Mouse (Mus musculus): ENCODE data around the gene Samd9l. TPM values are rescaled to one million over a fixed set of nuclear protein-coding genes. Genes with fewer than 3 reads are reported as not detected.
"Not testable (repeated sequence)": the region's sequence is repeated elsewhere in the genome, so short reads cannot be mapped to it uniquely, and the experiment has no call there.

The Samd9l gene
- polyA plus RNA-seq (2014; fragmentation: Nextera tagmentation; extraction: Ambion mirVana): 0.71 and 1.6 TPM in 2 replicates

GRCm38 (mm10) chr6:3399340-3400068, at the start of gene Samd9l:
Gene Samd9l, minus strand, starts transcription at chr6:3399572.
- 51% methylated on average over 4 of the region's 4 CpGs for WGBS
- not testable (repeated sequence) for H3K4me3 ChIP-seq (ENCODE audit: low read depth, low read length); H3K4me1 ChIP-seq (ENCODE audit: control insufficient read depth, insufficient read depth, low read length); ATAC-seq (ENCODE audit: low read depth); H3K27me3 ChIP-seq (ENCODE audit: control insufficient read depth, insufficient read depth, low read length); H3K9me3 ChIP-seq (ENCODE audit: control insufficient read depth, low read length); H3K27ac ChIP-seq (ENCODE audit: low read depth, low read length); H3K4me2 ChIP-seq (ENCODE audit: low read depth, low read length); H3K9ac ChIP-seq (replicated peaks; ENCODE audit: low read depth, low read length); H3K36me3 ChIP-seq (ENCODE audit: control insufficient read depth, insufficient read depth, low read length)

- Histone ChIP-seq H3K4me2 (ENCODE audit: low read depth, low read length) (no peak overlapping the region), H3K4me1 (ENCODE audit: control insufficient read depth, insufficient read depth, low read length) (no peaks in the 10 kb centered on the region), H3K9ac (replicated peaks; ENCODE audit: low read depth, low read length) (no peak overlapping the region), H3K4me3 (ENCODE audit: low read depth, low read length) (no peak overlapping the region), H3K27me3 (ENCODE audit: control insufficient read depth, insufficient read depth, low read length) (no peaks in the 10 kb centered on the region), H3K9me3 (ENCODE audit: control insufficient read depth, low read length) (no peaks in the 10 kb centered on the region), H3K36me3 (ENCODE audit: control insufficient read depth, insufficient read depth, low read length) (no peaks in the 10 kb centered on the region), H3K27ac (ENCODE audit: low read depth, low read length) (no peak overlapping the region)
- ATAC-seq (ENCODE audit: low read depth): peak; percentile 92
- 6% methylated on average over 5 of the region's 5 CpGs for WGBS
Measured at GRCm38 (mm10) chr6:3447404-3447803, 48.0 kb upstream of the Samd9l start.

DNA sequence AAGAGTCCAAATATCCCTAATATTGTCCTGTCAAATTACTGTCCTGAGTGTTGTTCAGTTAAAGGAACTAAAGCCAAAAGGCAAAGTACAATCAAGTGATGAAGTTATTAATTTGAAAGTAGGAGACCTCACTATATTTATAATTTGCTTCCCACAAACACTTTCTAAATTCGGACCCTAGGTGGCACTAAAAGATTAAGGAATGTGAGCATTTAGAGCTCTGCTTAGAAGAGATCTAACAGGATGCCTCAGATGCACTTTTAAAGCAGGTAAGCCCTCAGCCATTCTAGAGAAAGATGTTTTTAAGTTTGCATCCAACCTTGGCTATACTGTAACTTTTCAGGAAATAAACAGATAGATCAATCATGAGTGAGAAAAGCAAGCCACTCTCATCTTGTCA, 44.5 kb upstream of the Samd9l start:
- no peaks in the 10 kb centered on the region for H3K36me3 ChIP-seq (ENCODE audit: control insufficient read depth, insufficient read depth, low read length)

DNA sequence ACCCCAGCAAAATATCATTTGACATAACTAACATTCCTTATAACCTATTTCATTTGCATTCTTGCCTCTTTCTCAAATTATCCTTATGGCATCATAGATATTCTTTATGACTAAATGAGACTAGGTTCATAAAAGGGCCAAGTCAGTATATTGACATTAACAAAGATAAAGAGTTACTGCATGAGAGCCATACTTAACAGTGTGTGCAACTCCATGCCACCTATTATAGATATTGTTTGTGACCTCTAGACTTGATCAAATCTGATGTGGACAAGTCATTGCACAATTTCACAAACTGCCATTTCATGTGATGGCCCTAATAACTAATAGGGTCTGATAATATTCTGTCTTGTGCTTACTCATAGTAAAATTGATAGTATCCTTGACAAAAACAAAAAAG, 36.7 kb upstream of the Samd9l start:
- ATAC-seq (ENCODE audit: low read depth): no peak
- H3K27me3 ChIP-seq (ENCODE audit: control insufficient read depth, insufficient read depth, low read length): no peaks in the 10 kb centered on the region
- no peaks in the 10 kb centered on the region for H3K9me3 ChIP-seq (ENCODE audit: control insufficient read depth, low read length)
- H3K4me1 ChIP-seq (ENCODE audit: control insufficient read depth, insufficient read depth, low read length): no peaks in the 10 kb centered on the region
- H3K4me2 ChIP-seq (ENCODE audit: low read depth, low read length): no peak overlapping the region
- H3K36me3 ChIP-seq (ENCODE audit: control insufficient read depth, insufficient read depth, low read length): no peaks in the 10 kb centered on the region
- no peak overlapping the region for H3K4me3 ChIP-seq (ENCODE audit: low read depth, low read length)
- no peak overlapping the region for H3K9ac ChIP-seq (replicated peaks; ENCODE audit: low read depth, low read length)
- no peak overlapping the region for H3K27ac ChIP-seq (ENCODE audit: low read depth, low read length)

More for the DNA sequence above, 44.5 kb upstream of the Samd9l start:
- Histone ChIP-seq H3K27me3 (ENCODE audit: control insufficient read depth, insufficient read depth, low read length) (no peaks in the 10 kb centered on the region), H3K9me3 (ENCODE audit: control insufficient read depth, low read length) (no peaks in the 10 kb centered on the region), H3K4me3 (ENCODE audit: low read depth, low read length) (no peak overlapping the region), H3K9ac (replicated peaks; ENCODE audit: low read depth, low read length) (no peak overlapping the region), H3K4me1 (ENCODE audit: control insufficient read depth, insufficient read depth, low read length) (no peaks in the 10 kb centered on the region), H3K27ac (ENCODE audit: low read depth, low read length) (no peak overlapping the region), H3K4me2 (ENCODE audit: low read depth, low read length) (no peak overlapping the region)
- 29% methylated on average over 1 of the region's 1 CpGs for WGBS
- ATAC-seq (ENCODE audit: low read depth): no peak

GRCm38 (mm10) chr6:3430976-3431375, 31.6 kb upstream of the Samd9l start:
- ATAC-seq (ENCODE audit: low read depth); H3K27ac ChIP-seq (ENCODE audit: low read depth, low read length); H3K36me3 ChIP-seq (ENCODE audit: control insufficient read depth, insufficient read depth, low read length); H3K9ac ChIP-seq (replicated peaks; ENCODE audit: low read depth, low read length); H3K4me3 ChIP-seq (ENCODE audit: low read depth, low read length); H3K9me3 ChIP-seq (ENCODE audit: control insufficient read depth, low read length); H3K4me2 ChIP-seq (ENCODE audit: low read depth, low read length); H3K27me3 ChIP-seq (ENCODE audit: control insufficient read depth, insufficient read depth, low read length); H3K4me1 ChIP-seq (ENCODE audit: control insufficient read depth, insufficient read depth, low read length): not testable (repeated sequence)
- 82% methylated on average over 2 of the region's 2 CpGs for WGBS

DNA sequence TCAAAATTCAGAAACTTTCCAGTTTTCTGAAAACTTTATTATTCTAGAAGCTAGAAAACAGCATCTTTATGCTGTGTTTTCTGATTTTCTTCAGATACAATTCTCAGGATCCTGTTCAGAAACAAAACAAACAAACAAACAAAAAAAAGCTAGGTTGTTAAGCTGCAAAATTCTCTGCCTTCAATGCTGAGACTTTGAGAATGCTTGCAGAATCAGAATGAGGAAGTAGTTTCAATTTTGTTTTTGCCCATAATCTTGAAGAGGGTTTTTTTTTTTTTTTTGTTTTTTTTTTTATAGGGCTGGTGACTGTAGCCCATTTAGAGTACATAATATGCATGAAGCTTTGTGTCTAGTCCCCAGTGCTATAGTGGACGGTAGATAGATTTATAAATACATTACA, 27.7 kb upstream of the Samd9l start:
- no peaks in the 10 kb centered on the region for H3K9me3 ChIP-seq (ENCODE audit: control insufficient read depth, low read length)
- 87% methylated on average over 1 of the region's 1 CpGs for WGBS
- no peaks in the 10 kb centered on the region for H3K36me3 ChIP-seq (ENCODE audit: control insufficient read depth, insufficient read depth, low read length)
- no peak overlapping the region for H3K27ac ChIP-seq (ENCODE audit: low read depth, low read length)
- H3K9ac ChIP-seq (replicated peaks; ENCODE audit: low read depth, low read length): no peak overlapping the region
- H3K4me1 ChIP-seq (ENCODE audit: control insufficient read depth, insufficient read depth, low read length): no peaks in the 10 kb centered on the region
- no peak for ATAC-seq (ENCODE audit: low read depth)
- no peak overlapping the region for H3K4me2 ChIP-seq (ENCODE audit: low read depth, low read length)
- no peak overlapping the region for H3K4me3 ChIP-seq (ENCODE audit: low read depth, low read length)
- H3K27me3 ChIP-seq (ENCODE audit: control insufficient read depth, insufficient read depth, low read length): no peaks in the 10 kb centered on the region

- not testable (repeated sequence) for H3K4me1 ChIP-seq (ENCODE audit: control insufficient read depth, insufficient read depth, low read length); H3K4me3 ChIP-seq (ENCODE audit: low read depth, low read length); H3K4me2 ChIP-seq (ENCODE audit: low read depth, low read length); H3K36me3 ChIP-seq (ENCODE audit: control insufficient read depth, insufficient read depth, low read length); H3K9ac ChIP-seq (replicated peaks; ENCODE audit: low read depth, low read length); H3K27me3 ChIP-seq (ENCODE audit: control insufficient read depth, insufficient read depth, low read length); H3K27ac ChIP-seq (ENCODE audit: low read depth, low read length); ATAC-seq (ENCODE audit: low read depth); H3K9me3 ChIP-seq (ENCODE audit: control insufficient read depth, low read length)
Measured at GRCm38 (mm10) chr6:3425333-3425732, 26.0 kb upstream of the Samd9l start.

DNA sequence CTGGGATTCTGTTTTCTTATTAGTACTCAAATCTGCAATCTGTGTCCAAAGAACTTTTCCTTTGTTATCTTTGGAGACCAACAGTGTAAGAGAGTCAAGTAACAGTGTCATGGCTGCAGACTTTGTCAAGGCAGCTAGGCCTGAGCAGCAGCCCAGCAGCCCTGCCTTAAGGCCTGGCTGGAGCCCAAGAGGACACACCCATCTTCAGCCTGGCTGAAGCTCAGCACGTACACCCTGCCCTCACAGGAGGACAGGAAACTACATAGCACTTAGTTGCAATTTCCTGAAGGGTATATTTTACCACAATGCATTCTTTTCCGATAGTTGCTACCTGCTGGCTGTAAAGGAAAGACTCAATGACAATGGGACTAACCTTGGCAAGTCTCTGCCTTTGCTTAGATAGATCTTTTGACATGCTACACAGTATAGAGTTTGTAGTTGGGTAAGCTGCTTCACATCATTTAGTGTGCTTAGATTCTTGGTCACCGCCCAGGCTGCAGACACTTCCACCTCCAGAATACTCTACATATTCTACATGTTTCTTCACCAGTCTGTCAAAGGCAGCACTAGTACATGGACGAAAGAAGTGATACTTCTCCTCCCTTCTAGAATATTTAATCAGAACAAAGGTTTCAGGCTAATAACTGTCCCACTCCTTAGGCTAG, 25.4 kb upstream of the Samd9l start:
- 40% methylated on average over 1 of the region's 4 CpGs for whole genome bisulfite sequencing
- H3K4me2 ChIP-seq (ENCODE audit: low read depth, low read length); H3K4me1 ChIP-seq (ENCODE audit: control insufficient read depth, insufficient read depth, low read length); H3K9ac ChIP-seq (replicated peaks; ENCODE audit: low read depth, low read length); ATAC-seq (ENCODE audit: low read depth); H3K36me3 ChIP-seq (ENCODE audit: control insufficient read depth, insufficient read depth, low read length); H3K27me3 ChIP-seq (ENCODE audit: control insufficient read depth, insufficient read depth, low read length); H3K27ac ChIP-seq (ENCODE audit: low read depth, low read length); H3K4me3 ChIP-seq (ENCODE audit: low read depth, low read length); H3K9me3 ChIP-seq (ENCODE audit: control insufficient read depth, low read length): not testable (repeated sequence)

DNA sequence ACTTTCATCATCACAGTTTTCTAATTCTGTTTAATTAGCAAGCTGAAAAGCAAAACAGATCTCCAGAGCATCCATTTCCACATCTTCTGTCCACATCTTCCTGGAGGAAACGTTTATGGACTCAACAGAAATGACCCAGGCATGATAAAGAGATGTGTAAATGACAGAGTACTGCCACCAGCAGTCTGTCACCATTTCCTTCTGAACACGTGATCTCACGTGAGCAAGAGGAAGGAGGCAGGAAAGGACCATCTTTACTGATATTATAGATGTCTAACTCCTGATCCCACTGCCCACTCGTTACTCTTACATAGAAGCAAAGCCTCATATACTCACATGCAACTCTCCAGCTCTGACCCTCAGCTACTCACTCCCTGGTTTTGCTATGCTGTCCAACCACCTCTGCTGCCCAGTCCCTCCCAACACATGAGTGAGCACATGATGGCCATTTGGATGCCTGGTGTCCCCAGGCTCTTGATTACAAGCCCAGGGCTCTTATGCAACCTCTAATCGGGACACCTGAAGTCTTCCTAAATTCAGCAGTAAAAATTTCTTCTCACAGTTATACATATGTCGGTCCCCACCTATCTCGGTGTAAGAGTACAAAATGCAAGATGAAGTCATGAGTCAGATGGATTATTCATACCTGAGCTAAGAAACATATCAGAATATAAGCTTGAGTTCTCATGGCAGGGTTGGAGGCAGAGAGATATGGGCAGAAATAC, 2.0 kb downstream of the Samd9l start:
- H3K9ac ChIP-seq (replicated peaks; ENCODE audit: low read depth, low read length); H3K9me3 ChIP-seq (ENCODE audit: control insufficient read depth, low read length); H3K27me3 ChIP-seq (ENCODE audit: control insufficient read depth, insufficient read depth, low read length); H3K4me3 ChIP-seq (ENCODE audit: low read depth, low read length); H3K27ac ChIP-seq (ENCODE audit: low read depth, low read length); H3K4me1 ChIP-seq (ENCODE audit: control insufficient read depth, insufficient read depth, low read length); H3K36me3 ChIP-seq (ENCODE audit: control insufficient read depth, insufficient read depth, low read length); H3K4me2 ChIP-seq (ENCODE audit: low read depth, low read length); ATAC-seq (ENCODE audit: low read depth): not testable (repeated sequence)
- WGBS: 96% methylated on average over 4 of the region's 7 CpGs
